Mouse (Mus musculus): Measurements from ENCODE around the gene Nmb.

Gene Nmb

GRCm38 (mm10) chr7:80897721-80898120 is 7.2 kb downstream of the Nmb start:
- no peak for DNase-seq (ENCODE audit: low spot score in 2 of 2)

- no peak for DNase-seq (ENCODE audit: low spot score in 2 of 2)
Measured at GRCm38 (mm10) chr7:80897134-80897533, 7.7 kb downstream of the Nmb start.

- no peak for DNase-seq (ENCODE audit: low spot score in 2 of 2)
Measured at GRCm38 (mm10) chr7:80894815-80895519, 9.9 kb downstream of the Nmb start.

DNA sequence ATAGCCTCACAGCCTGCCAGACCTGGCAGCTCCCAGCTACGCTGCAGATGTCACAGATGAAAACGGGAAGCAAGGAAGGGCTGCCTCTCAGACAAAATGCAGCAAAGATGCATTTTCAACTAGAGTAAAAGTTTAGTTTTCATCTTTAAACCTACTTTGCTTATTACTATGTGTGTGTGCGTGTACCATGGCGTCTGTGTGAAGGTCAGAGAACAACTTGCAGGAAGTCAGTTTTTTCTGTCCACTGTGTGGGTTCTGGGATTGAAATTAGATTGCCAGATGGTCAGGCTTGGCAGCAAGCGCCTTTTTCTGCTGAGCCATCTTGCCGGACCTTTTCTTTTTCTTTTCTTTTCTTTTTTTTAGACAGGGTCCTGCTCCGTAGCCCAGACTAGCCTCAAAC is 10.7 kb downstream of the Nmb start:
- no peak for DNase-seq (ENCODE audit: low spot score in 2 of 2)

- no peak for DNase-seq (ENCODE audit: low spot score in 2 of 2)
Measured at GRCm38 (mm10) chr7:80893753-80894129, 11.1 kb downstream of the Nmb start.

- DNase-seq (ENCODE audit: low spot score in 2 of 2), result no peak
Measured at GRCm38 (mm10) chr7:80893086-80893752, 11.7 kb downstream of the Nmb start.

GRCm38 (mm10) chr7:80889841-80890241 is 15.0 kb downstream of the Nmb start:
- DNase-seq (ENCODE audit: low spot score in 2 of 2), result no peak

DNA sequence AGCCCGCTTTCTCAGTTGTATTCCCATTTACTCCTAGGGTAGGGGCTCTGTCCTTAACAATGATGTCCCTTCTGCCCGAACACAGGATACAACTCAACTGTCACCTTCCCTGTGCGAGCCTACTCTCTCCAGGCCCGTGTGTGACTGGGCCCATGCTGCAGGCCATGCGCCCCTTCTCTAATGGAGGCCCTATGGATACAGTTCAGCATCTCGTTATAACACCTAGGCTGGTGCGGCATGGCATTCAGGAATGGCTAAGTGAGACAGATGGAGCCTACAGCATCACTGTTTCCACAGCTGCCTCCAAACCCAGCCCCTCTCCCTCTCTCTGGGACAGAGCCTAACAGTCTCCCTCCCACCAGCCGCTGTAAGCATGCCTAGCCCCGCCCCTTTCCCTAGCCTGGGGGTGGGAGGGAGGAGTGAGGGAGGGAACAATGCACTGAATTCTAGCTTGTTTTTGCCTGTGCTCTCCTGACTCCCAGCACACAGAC is 15.8 kb downstream of the Nmb start:
- DNase-seq (ENCODE audit: low spot score in 2 of 2), result no peak

GRCm38 (mm10) chr7:80888595-80888994 is 16.3 kb downstream of the Nmb start:
- no peak for DNase-seq (ENCODE audit: low spot score in 2 of 2)

DNA sequence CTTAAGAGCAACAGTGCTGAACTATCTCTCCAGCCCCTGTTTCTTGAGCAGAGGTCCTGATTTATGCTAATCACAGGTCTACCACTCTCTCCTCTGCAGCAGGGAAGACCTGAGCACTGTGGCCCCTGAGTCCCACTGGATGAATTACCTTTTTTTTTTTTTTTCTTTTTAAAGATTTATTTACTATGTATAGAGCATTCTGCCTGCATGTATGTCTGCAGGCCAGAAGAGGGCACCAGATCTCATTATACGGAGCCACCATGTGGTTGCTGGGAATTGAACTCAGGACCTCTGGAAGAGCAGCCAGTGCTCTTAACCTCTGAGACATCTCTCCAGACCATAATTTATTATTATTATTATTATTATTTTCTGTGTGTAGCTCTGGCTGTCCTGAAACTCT is 19.2 kb downstream of the Nmb start:
- no peak for DNase-seq (ENCODE audit: low spot score in 2 of 2)

DNA sequence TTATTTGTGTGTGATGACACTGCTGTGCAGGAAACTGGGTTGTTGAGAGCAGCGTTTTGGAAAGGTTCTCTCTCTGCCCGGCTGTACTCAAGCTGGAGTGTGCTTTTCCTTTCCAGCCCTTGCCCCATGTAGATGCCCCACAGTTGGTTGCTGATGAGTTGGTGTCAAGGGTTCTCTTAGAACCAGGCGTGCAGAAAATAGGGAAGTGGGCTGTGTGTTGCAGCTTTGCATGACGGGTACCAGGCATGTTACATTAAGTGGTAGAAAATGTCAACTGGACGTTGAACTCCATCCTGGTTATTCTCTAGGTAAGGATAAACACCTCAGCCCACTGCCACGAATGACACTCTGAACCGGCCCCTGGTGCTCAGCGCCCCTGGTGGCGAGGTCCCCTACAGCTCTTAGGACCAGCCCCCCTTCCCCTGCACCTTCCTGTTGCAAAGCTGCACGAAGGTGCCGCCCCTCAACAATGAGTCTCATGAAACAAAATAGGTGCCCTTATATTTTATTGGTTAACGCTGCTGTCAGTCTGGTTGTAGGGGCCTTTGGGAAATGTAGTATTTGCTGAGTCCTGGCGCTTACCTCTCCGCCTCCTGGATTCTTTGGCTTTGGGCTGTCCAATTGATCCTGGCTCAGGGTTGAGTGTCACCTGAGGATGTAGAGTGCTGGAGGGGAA is 21.9 kb downstream of the Nmb start:
- DNase-seq (ENCODE audit: low spot score in 2 of 2), result peak in 1 of 2 experiments; percentile 24

DNA sequence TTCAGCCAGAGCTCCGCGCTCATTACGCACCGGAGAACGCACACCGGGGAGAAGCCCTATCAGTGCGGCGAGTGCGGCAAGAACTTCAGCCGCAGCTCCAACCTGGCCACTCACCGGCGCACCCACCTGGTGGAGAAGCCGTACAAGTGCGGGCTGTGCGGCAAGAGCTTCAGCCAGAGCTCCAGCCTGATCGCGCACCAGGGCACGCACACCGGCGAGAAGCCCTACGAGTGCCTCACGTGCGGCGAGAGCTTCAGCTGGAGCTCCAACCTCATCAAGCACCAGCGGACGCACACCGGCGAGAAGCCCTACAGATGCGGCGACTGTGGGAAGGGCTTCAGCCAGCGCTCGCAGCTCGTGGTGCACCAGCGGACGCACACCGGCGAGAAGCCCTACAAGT is 29.1 kb downstream of the Nmb start:
- DNase-seq (ENCODE audit: low spot score in 2 of 2), result no peak

DNA sequence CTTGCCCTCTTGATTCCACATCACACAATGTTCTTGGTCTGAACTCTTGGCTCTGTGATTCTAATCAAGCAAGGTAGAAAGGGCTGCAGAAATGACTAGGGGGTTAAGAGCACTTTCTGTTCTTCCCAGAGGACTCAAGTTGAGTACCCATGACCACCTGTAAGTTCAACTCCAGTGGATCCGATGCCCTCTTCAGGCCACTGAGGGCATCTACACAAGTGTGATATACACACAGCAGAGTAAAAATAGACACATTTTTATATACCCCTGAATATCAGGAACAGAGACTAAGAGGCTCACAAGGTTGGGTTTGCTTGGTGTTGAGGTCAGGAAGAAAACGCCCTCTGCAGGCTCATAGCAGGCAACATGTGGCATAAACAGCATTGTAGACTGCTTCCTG is 31.2 kb downstream of the Nmb start:
- DNase-seq (ENCODE audit: low spot score in 2 of 2), result no peak

DNA sequence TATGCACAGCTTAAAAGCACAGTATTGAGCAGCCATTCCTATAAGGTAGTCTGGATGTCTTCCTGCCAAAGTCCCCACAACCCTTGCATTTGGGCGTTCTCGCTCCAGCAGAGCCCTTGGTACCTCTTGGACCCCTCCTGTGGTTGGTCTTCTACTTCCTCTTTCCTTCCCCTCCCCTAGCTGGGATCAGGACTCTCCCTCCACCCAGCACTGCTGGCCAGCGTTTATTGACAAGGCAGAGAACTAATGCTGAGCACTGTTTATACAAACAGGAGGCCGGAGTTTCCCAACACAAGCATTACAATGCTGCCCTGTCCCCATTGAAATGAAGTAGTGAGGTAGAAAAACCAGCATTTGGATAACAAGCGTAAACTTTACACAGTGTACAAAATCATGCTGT is 31.8 kb downstream of the Nmb start:
- no peak for DNase-seq (ENCODE audit: low spot score in 2 of 2)

- DNase-seq (ENCODE audit: low spot score in 2 of 2), result no peak
Measured at GRCm38 (mm10) chr7:80868686-80869085, 36.2 kb downstream of the Nmb start.

- no peak for DNase-seq (ENCODE audit: low spot score in 2 of 2)
Measured at GRCm38 (mm10) chr7:80866514-80867147, 38.2 kb downstream of the Nmb start.

GRCm38 (mm10) chr7:80865521-80865920 is 39.4 kb downstream of the Nmb start:
- DNase-seq (ENCODE audit: low spot score in 2 of 2), result no peak

DNA sequence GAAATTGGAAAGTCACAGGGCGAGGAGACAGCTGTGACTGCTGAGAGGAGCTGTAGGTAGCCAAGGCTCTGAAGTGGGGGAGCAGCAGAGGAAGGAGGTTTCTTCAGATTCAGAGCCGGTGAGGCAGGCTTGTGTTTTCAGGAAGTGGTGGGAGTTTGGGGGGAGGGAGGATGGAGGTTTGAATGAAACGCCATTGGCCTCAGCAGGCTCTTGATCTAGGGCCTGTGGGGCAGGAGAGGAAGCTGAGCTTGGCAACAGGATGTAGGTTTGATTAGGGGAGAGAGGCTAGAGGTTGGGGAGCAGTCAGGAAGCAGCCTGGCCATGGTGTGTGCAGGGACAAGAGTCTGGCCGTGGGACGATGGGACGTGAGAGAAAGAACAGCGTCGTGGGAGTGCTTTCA is 40.0 kb downstream of the Nmb start:
- no peak for DNase-seq (ENCODE audit: low spot score in 2 of 2)

GRCm38 (mm10) chr7:80864151-80864550 is 40.7 kb downstream of the Nmb start:
- no peak for DNase-seq (ENCODE audit: low spot score in 2 of 2)

GRCm38 (mm10) chr7:80863520-80863919 is 41.4 kb downstream of the Nmb start:
- DNase-seq (ENCODE audit: low spot score in 2 of 2), result no peak

DNA sequence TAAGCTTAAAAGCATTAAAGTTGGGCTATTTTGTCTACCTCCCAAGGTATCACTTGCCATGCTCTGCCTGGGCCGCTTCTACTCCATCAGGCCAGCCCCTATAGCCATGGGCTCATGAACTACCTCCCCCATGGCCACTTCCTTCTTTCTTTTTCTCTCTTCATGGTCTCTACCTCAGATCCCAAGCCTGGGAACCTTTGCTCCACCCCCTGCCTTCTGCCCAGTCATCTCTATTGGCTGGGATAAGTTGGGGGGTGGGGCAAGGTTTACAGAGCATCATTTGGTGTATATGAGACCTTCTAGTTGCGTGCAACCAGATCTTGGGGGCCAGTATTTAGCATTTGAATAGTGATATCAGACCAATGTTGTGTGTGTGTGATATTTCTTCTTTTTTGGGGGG is 42.4 kb downstream of the Nmb start:
- DNase-seq (ENCODE audit: low spot score in 2 of 2), result no peak

GRCm38 (mm10) chr7:80860729-80861274 is 44.1 kb downstream of the Nmb start, which contains the start of gene Zscan2:
Gene Zscan2 (plus strand): TSS chr7:80860920.
- peak; percentile 53 to 85 for DNase-seq (ENCODE audit: low spot score in 2 of 2)
